Mouse (Mus musculus) bone marrow, adult 2 months (tissue): ENCODE data around the gene Tmem255b.

Experiments
- CTCF ChIP-seq: fragments of 200-500 bp; IDR thresholded peaks from 2 replicates; pipeline ENCODE4 v1.5.1; 2011; ENCODE audit warnings: low read length, control low read depth; ENCODE audit not compliant: control insufficient read depth, insufficient read depth
- POLR2A ChIP-seq: fragments of 200-500 bp; IDR thresholded peaks from 2 replicates; pipeline ENCODE4 v1.6.1; 2011; ENCODE audit warnings: low read depth, mild to moderate bottlenecking, control low read depth, low read length, borderline replicate concordance; ENCODE audit not compliant: control insufficient read depth

- TF ChIP-seq CTCF (no peak), POLR2A (no peak)
These were observed 27.4 kb downstream of the Tmem255b start for GRCm38 (mm10) chr8:13462392-13462791.
